Mouse (Mus musculus) intestine, embryonic 15.5 days (tissue): ENCODE results near the gene Rapgef1. TPM values are rescaled to one million over a fixed set of nuclear protein-coding genes. Genes with fewer than 3 reads are reported as not detected.

ENCODE experiments used
- ATAC-seq: fragments of 200-750 bp; cut with Nextera tagmentation; 2 replicates; pipeline ENCODE4 v1.8.0; 2017; ENCODE audit warnings: moderate TSS enrichment, moderate library complexity
- H3K27ac ChIP-seq: fragments of 300-500 bp; sonication (generic); 2 replicates; pipeline ENCODE4 v1.5.1; 2015; ENCODE audit warnings: mild to moderate bottlenecking, inconsistent platforms
- H3K27me3 ChIP-seq: fragments of 300-500 bp; sonication (generic); replicated peaks from 2 replicates; pipeline ENCODE4 v1.6.1; 2015; ENCODE audit warnings: inconsistent platforms
- H3K36me3 ChIP-seq: fragments of 300-500 bp; sonication (generic); 2 replicates; pipeline ENCODE4 v1.6.1; 2015; ENCODE audit warnings: inconsistent platforms
- H3K4me1 ChIP-seq: fragments of 300-500 bp; sonication (generic); replicated peaks from 2 replicates; pipeline ENCODE4 v1.6.1; 2015; ENCODE audit warnings: inconsistent platforms
- H3K4me2 ChIP-seq: fragments of 300-500 bp; sonication (generic); replicated peaks from 2 replicates; pipeline ENCODE4 v1.6.1; 2015; ENCODE audit warnings: mild to moderate bottlenecking, inconsistent platforms
- H3K4me3 ChIP-seq: fragments of 300-500 bp; sonication (generic); replicated peaks from 2 replicates; pipeline ENCODE4 v1.5.1; 2015; ENCODE audit warnings: inconsistent platforms
- H3K9ac ChIP-seq: fragments of 300-500 bp; sonication (generic); 2 replicates; pipeline ENCODE4 v1.6.1; 2015; ENCODE audit warnings: inconsistent platforms
- H3K9me3 ChIP-seq: fragments of 300-500 bp; sonication (generic); 2 replicates; pipeline ENCODE4 v1.6.1; 2016; ENCODE audit warnings: inconsistent platforms
- WGBS: fragments of 180-500 bp; shearing (Covaris S2); methylation state at CpG from one replicate; pipeline ENCODE4 v1.1.7; 2015; 5-methylcytosine and 5-hydroxymethylcytosine counted together
- polyA plus RNA-seq: library from polyadenylated mRNA; unstranded; fragments of >200 nt; fragmentation: Nextera tagmentation; extraction: Ambion mirVana; gene quantifications from 2 replicates; pipeline ENCODE4 v1.2.1, GENCODE M21; 2015

Rapgef1 gene
- polyA plus RNA-seq, 1 experiment from 2014 or later, result 12.3 TPM

- no peak for ATAC-seq
- Histone ChIP-seq H3K4me3 (peak overlapping the region; percentile 30), H3K27me3 (peaks cover 35% of the 10 kb centered on the region), H3K27ac (no peak overlapping the region), H3K9ac (peak overlapping the region; percentile 34; the same call in 1 of the 2 replicates), H3K36me3 (no peaks in the 10 kb centered on the region), H3K9me3 (no peaks in the 10 kb centered on the region), H3K4me2 (peak overlapping the region; percentile 61), H3K4me1 (peaks cover 8% of the 10 kb centered on the region; the same call in 1 of the 2 replicates)
- WGBS, result 18% methylated on average over 50 of the region's 50 CpGs
These were observed 127.8 kb downstream of the Rapgef1 start for GRCm38 (mm10) chr2:29747188-29747782.

GRCm38 (mm10) chr2:29747852-29748251 lies 128.3 kb downstream of the Rapgef1 start:
- H3K4me2 ChIP-seq, result no peak overlapping the region
- no peak overlapping the region for H3K4me3 ChIP-seq
- H3K9me3 ChIP-seq, result no peaks in the 10 kb centered on the region
- H3K9ac ChIP-seq, result no peak overlapping the region
- no peaks in the 10 kb centered on the region for H3K36me3 ChIP-seq
- H3K4me1 ChIP-seq, result peaks cover 8% of the 10 kb centered on the region; the same call in 1 of the 2 replicates
- 57% methylated on average over 5 of the region's 5 CpGs for WGBS
- H3K27ac ChIP-seq, result no peak overlapping the region
- peaks cover 40% of the 10 kb centered on the region for H3K27me3 ChIP-seq
- ATAC-seq, result no peak

- WGBS, result 85% methylated on average over 4 of the region's 4 CpGs
- H3K9me3 ChIP-seq, result no peaks in the 10 kb centered on the region
- no peaks in the 10 kb centered on the region for H3K36me3 ChIP-seq
- H3K4me3 ChIP-seq, result no peak overlapping the region
- no peak overlapping the region for H3K27ac ChIP-seq
- H3K4me1 ChIP-seq, result peaks cover 8% of the 10 kb centered on the region; the same call in 1 of the 2 replicates
- no peak for ATAC-seq
- no peak overlapping the region for H3K4me2 ChIP-seq
- peaks cover 40% of the 10 kb centered on the region for H3K27me3 ChIP-seq
- H3K9ac ChIP-seq, result no peak overlapping the region
These were observed 129.0 kb downstream of the Rapgef1 start for GRCm38 (mm10) chr2:29748499-29748898.

DNA sequence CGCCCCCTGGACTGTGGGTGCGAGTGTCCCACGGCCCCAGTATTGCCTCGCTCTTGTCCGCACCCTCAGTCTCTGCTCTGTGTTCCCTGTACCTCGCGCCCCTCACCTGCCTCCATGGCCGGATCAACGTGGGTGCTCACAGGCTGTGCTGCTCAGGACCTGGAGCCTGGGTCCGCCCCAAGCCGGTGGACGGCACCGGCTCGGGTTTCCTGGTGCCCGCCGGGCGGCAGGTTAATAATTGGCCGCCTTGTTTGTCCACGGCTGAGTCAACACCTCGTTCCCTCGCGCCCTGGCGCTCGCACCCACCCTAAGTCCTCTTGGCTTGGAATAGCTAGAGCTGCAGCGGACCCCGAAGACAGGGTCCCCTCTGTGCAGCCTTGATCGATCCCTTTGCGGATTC lies 132.0 kb downstream of the Rapgef1 start, which contains the start of gene Gm13420:
TSS of gene Gm13420 (minus strand) at position 189 of the 400 bp plus-strand sequence.
- Histone ChIP-seq H3K4me2 (peak within 1 kb of the TSS; percentile 69), H3K9ac (peak within 1 kb of the TSS; percentile 18), H3K27ac (peak within 1 kb of the TSS; percentile 28; the same call in 1 of the 2 replicates), H3K9me3 (no peaks in the 10 kb centered on the region), H3K4me1 (peaks cover 8% of the 10 kb centered on the region; the same call in 1 of the 2 replicates), H3K36me3 (no peaks in the 10 kb centered on the region), H3K4me3 (peak within 1 kb of the TSS; percentile 37), H3K27me3 (peaks cover 37% of the 10 kb centered on the region)
- 3% methylated on average over 28 of the region's 28 CpGs for WGBS
- ATAC-seq, result peak; percentile 79

DNA sequence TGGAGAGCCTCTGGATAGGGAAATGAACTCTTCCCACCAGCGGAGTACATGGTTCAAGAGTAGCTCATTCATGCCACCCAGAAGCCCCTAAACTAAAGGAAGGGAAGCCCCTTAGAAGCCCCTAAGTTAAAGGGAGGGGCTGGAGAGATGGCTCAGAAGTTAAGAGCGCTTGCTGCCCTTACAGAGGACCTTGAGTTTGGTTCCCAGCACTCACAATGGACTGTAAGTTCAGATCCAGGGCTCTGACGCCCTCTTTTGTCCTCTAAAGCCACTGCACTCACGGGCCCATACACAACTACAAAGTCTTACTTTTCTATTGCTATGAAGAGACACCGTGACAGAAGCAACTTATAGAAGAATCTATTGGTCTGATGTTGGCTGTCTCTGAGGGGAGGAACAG lies 132.9 kb downstream of the Rapgef1 start:
- Histone ChIP-seq H3K4me3 (no peak overlapping the region), H3K4me1 (peaks cover 8% of the 10 kb centered on the region; the same call in 1 of the 2 replicates), H3K4me2 (no peak overlapping the region), H3K9ac (no peak overlapping the region), H3K36me3 (no peaks in the 10 kb centered on the region), H3K27me3 (peaks cover 30% of the 10 kb centered on the region), H3K9me3 (no peaks in the 10 kb centered on the region), H3K27ac (no peak overlapping the region)
- 83% methylated on average over 5 of the region's 5 CpGs for WGBS
- ATAC-seq, result no peak

GRCm38 (mm10) chr2:29755693-29756092 lies 136.2 kb downstream of the Rapgef1 start:
- Histone ChIP-seq H3K4me1 (peaks cover 8% of the 10 kb centered on the region; the same call in 1 of the 2 replicates), H3K27ac (no peak overlapping the region), H3K4me3 (no peak overlapping the region), H3K9ac (no peak overlapping the region), H3K4me2 (no peak overlapping the region), H3K9me3 (no peaks in the 10 kb centered on the region), H3K27me3 (peaks cover 20% of the 10 kb centered on the region), H3K36me3 (no peaks in the 10 kb centered on the region)
- ATAC-seq, result no peak

GRCm38 (mm10) chr2:29764831-29765230 lies 145.3 kb downstream of the Rapgef1 start:
- Histone ChIP-seq H3K36me3 (no peaks in the 10 kb centered on the region), H3K27me3 (no peaks in the 10 kb centered on the region), H3K9ac (no peak overlapping the region), H3K27ac (no peak overlapping the region), H3K4me2 (no peak overlapping the region), H3K9me3 (no peaks in the 10 kb centered on the region), H3K4me3 (no peak overlapping the region), H3K4me1 (0 out of 2 replicates have a peak, but pooled peaks cover 9% of the 10 kb centered on the region)
- WGBS, result 10% methylated on average over 1 of the region's 1 CpGs
- peak; percentile 54 for ATAC-seq

- no peaks in the 10 kb centered on the region for H3K36me3 ChIP-seq
- 49% methylated on average over 11 of the region's 11 CpGs for WGBS
- peak; percentile 75 for ATAC-seq
- H3K4me1 ChIP-seq, result 0 out of 2 replicates have a peak, but pooled peaks cover 9% of the 10 kb centered on the region
- no peaks in the 10 kb centered on the region for H3K9me3 ChIP-seq
- peak overlapping the region; percentile 87 for H3K27ac ChIP-seq
- H3K27me3 ChIP-seq, result no peaks in the 10 kb centered on the region
- no peak overlapping the region for H3K9ac ChIP-seq
- H3K4me3 ChIP-seq, result no peak overlapping the region
- H3K4me2 ChIP-seq, result peak overlapping the region; percentile 12; the same call in 1 of the 2 replicates
These were observed 148.6 kb downstream of the Rapgef1 start for GRCm38 (mm10) chr2:29767976-29768709.

DNA sequence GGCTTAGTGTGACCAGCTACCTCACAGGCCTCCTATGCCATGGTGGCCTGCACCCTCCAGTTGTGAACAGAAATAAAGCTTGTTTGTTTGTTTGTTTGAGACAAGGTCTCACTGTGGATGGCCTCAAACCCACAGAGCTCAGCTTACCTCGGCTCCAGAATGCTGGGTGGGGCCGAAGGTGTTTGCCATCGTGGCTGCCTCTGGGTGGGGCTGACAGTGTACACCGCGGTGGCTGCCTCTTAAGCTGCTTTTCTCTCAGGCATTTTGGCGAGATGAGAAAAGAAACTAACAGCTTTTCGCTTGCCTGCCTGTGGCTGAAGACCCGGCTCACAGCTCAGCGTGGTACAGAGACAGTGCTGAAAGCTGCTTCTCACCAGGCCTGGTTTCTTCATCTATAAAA lies 149.4 kb downstream of the Rapgef1 start:
- ATAC-seq, result no peak
- Histone ChIP-seq H3K4me1 (0 out of 2 replicates have a peak, but pooled peaks cover 9% of the 10 kb centered on the region), H3K4me2 (0 out of 2 replicates have a peak overlapping the region, but pooled peaks have one; percentile 9), H3K9ac (no peak overlapping the region), H3K27ac (peak overlapping the region; percentile 87; the same call in 1 of the 2 replicates), H3K4me3 (no peak overlapping the region), H3K9me3 (no peaks in the 10 kb centered on the region), H3K27me3 (no peaks in the 10 kb centered on the region), H3K36me3 (no peaks in the 10 kb centered on the region)
- WGBS, result 46% methylated on average over 9 of the region's 9 CpGs

- no peak overlapping the region for H3K9ac ChIP-seq
- no peak overlapping the region for H3K4me3 ChIP-seq
- no peak overlapping the region for H3K27ac ChIP-seq
- 0 out of 2 replicates have a peak, but pooled peaks cover 9% of the 10 kb centered on the region for H3K4me1 ChIP-seq
- H3K36me3 ChIP-seq, result no peaks in the 10 kb centered on the region
- ATAC-seq, result no peak
- no peak overlapping the region for H3K4me2 ChIP-seq
- H3K27me3 ChIP-seq, result no peaks in the 10 kb centered on the region
- no peaks in the 10 kb centered on the region for H3K9me3 ChIP-seq
These were observed 150.6 kb downstream of the Rapgef1 start for GRCm38 (mm10) chr2:29770162-29770561.

GRCm38 (mm10) chr2:29771611-29772461 lies 152.3 kb downstream of the Rapgef1 start:
- H3K9me3 ChIP-seq, result no peaks in the 10 kb centered on the region
- ATAC-seq, result peak; percentile 35
- WGBS, result 61% methylated on average over 8 of the region's 8 CpGs

GRCm38 (mm10) chr2:29773323-29773722 lies 153.8 kb downstream of the Rapgef1 start:
- Histone ChIP-seq H3K9ac (no peak overlapping the region), H3K9me3 (no peaks in the 10 kb centered on the region), H3K4me2 (no peak overlapping the region), H3K4me1 (0 out of 2 replicates have a peak, but pooled peaks cover 5% of the 10 kb centered on the region), H3K4me3 (no peak overlapping the region), H3K27me3 (no peaks in the 10 kb centered on the region), H3K36me3 (peaks cover 16% of the 10 kb centered on the region), H3K27ac (peak overlapping the region; percentile 59)
- WGBS, result 64% methylated on average over 4 of the region's 4 CpGs
- ATAC-seq, result peak; percentile 79

More at GRCm38 (mm10) chr2:29771611-29772461, 152.3 kb downstream of the Rapgef1 start:
- no peak overlapping the region for H3K4me2 ChIP-seq
- no peak overlapping the region for H3K4me3 ChIP-seq
- no peaks in the 10 kb centered on the region for H3K27me3 ChIP-seq
- H3K9ac ChIP-seq, result no peak overlapping the region
- H3K4me1 ChIP-seq, result 0 out of 2 replicates have a peak, but pooled peaks cover 5% of the 10 kb centered on the region
- H3K36me3 ChIP-seq, result peaks cover 4% of the 10 kb centered on the region; the same call in 1 of the 2 replicates
- H3K27ac ChIP-seq, result peak overlapping the region; percentile 72
